Mouse (Mus musculus): Measurements from ENCODE around the gene Zfyve16. TPM values are rescaled to one million over a fixed set of nuclear protein-coding genes. Genes with fewer than 3 reads are reported as not detected.
A peak's percentile ranks its signal among the peaks of the same experiment; 100 is the strongest.

Zfyve16 gene
- total and polyA plus RNA-seq, 3 experiments = 4.1 to 4.5 TPM; not detected in 1

DNA sequence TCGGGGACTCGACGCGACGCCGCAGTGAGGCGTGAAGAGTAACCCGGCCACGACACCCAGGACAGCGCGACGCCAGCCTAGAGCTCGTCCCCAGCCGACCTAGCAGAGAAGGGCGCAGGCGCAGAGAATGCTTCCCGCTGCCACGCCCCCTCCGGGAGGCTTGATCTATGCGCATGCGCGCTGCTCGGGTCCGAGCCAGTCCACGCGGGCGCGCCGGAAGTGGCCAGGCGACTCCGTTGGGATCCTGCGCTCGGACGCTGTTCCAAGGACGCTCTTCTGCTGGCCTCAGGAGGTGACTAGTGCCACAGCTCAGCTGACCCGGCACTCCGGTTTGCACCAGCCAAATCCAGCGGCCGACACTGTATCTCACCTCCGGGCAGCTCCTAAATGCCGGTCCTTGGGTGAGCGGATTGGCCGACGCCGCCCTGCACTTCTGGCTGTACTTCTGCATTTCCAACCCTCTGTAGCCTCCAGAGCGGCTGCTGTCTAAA, at the start of gene Zfyve16 (continued):
- TF ChIP-seq NELFE (IDR thresholded peaks at IDR 0.05; ENCODE audit: low read depth, low read length) (peak; percentile 89), RAD21 (IDR thresholded peaks at IDR 0.05; ENCODE audit: low read depth, low read length) (no peak), MAX (IDR thresholded peaks at IDR 0.05; ENCODE audit: low read length) (peak; percentile 89), ZMIZ1 (IDR thresholded peaks at IDR 0.05; ENCODE audit: low read depth, low read length) (peak; percentile 70; the same call in 1 of the 2 replicates)

DNA sequence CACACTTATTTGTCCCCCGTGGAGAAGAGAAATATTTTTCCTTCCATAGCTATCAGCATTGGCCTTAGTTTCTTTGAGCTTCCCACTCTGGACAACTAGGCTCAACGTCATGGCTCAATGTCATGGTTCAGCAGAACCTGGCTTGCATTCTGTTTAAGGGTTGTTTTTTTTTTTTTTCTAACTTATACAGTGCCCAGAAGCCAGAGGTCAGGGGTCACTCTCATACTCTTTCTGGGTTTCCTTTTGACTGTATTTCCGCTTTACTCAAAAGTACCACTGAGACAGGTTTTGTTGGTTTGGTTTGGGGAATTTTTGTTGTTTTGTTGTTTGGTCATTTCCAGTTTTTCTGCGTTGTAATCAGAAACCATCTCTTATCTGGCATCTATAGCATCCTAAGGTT, 47.5 kb upstream of the Zfyve16 start:
- H3K79me2 ChIP-seq (ENCODE audit: control insufficient read depth, insufficient read depth, low read length, poor library complexity) = no peaks in the 10 kb centered on the region
- no peak overlapping the region for H3K9ac ChIP-seq (ENCODE audit: control insufficient read depth, low read depth, low read length, poor library complexity, severe bottlenecking)
- DNase-seq (ENCODE audit: low read depth, low spot score) = no peak
- no peaks in the 10 kb centered on the region for H3K9me3 ChIP-seq (replicated peaks; ENCODE audit: insufficient read depth, low read length)
- no peak overlapping the region for H3K4me3 ChIP-seq (ENCODE audit: control insufficient read depth in 1 of 2, insufficient read depth in 1 of 2, low read depth in 2 of 2, low read length in 2 of 2)
- peaks cover 0 to 2% of the 10 kb centered on the region in 2 experiments; a peak in 2 of 4 replicates for H3K36me3 ChIP-seq (ENCODE audit: control insufficient read depth in 1 of 2, insufficient read depth in 2 of 2, low read length in 2 of 2)
- no peak for TF ChIP-seq TAL1 (IDR thresholded peaks at IDR 0.05; ENCODE audit: low read length)
- TF ChIP-seq GATA1 (IDR thresholded peaks at IDR 0.05; ENCODE audit: low read depth, low read length) = 0 out of 2 replicates have a peak, but pooled peaks have one; percentile 25
- H3K4me1 ChIP-seq (ENCODE audit: control insufficient read depth in 1 of 2, insufficient read depth in 2 of 2, low read length in 2 of 2) = peaks cover 0 to 8% of the 10 kb centered on the region in 2 experiments; a peak in 1 of 4 replicates
- peaks cover 0 to 5% of the 10 kb centered on the region in 2 experiments; a peak in 3 of 4 replicates for H3K27me3 ChIP-seq (ENCODE audit: control insufficient read depth in 1 of 2, insufficient read depth in 2 of 2, low read length in 2 of 2)
- no peak overlapping the region for H3K27ac ChIP-seq (ENCODE audit: control insufficient read depth, low read depth, low read length)

DNA sequence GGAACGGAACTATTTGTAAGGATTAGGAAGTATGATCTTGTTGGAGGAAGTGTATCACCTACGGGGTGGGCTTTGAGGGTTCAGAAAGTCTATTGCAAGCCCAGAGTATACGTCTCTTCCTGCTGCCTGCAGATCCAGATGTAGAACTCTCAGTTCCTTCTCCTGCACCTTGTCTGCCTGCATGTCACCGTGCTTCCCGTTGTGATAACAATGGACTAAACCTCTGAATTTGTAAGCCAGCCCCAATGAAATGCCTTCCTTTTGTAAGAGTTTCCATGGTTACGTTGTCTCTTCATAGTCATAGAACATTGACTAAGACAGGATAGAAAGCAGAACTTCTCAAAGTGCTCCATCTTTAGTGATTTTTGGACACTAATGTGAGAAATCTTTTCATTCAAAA, 46.0 kb upstream of the Zfyve16 start:
- no peak for TF ChIP-seq CTCF (IDR thresholded peaks at IDR 0.05 in 2 of 3, conservative IDR thresholded peaks at IDR 0.05 in 1 of 3; ENCODE audit: control insufficient read depth in 1 of 3, insufficient read depth in 1 of 3, low read depth in 2 of 3, low read length in 3 of 3, poor library complexity in 1 of 3, severe bottlenecking in 1 of 3)
- TF ChIP-seq RCOR1 (IDR thresholded peaks at IDR 0.05; ENCODE audit: low read depth, low read length) = no peak
- TF ChIP-seq HCFC1 (IDR thresholded peaks at IDR 0.05; ENCODE audit: low read depth, low read length) = no peak
- no peak for TF ChIP-seq KAT2A (conservative IDR thresholded peaks at IDR 0.05; ENCODE audit: low read depth, low read length)
- no peak for TF ChIP-seq ZMIZ1 (IDR thresholded peaks at IDR 0.05; ENCODE audit: low read depth, low read length)
- TF ChIP-seq MAX (IDR thresholded peaks at IDR 0.05; ENCODE audit: low read length) = no peak
- no peak for TF ChIP-seq GABPA (IDR thresholded peaks at IDR 0.05; ENCODE audit: low read depth, low read length)
- no peak for TF ChIP-seq NELFE (IDR thresholded peaks at IDR 0.05; ENCODE audit: low read depth, low read length)
- TF ChIP-seq SIN3A (IDR thresholded peaks at IDR 0.05; ENCODE audit: low read length) = no peak
- TF ChIP-seq MYC (IDR thresholded peaks at IDR 0.05; ENCODE audit: low read depth, low read length) = no peak
- TF ChIP-seq EP300 (IDR thresholded peaks at IDR 0.05; ENCODE audit: low read depth in 1 of 2, low read length in 2 of 2) = no peak
- no peak for TF ChIP-seq ZC3H11A (IDR thresholded peaks at IDR 0.05; ENCODE audit: low read depth, low read length)
- TF ChIP-seq NRF1 (IDR thresholded peaks at IDR 0.05; ENCODE audit: insufficient read depth, low read depth, low read length, poor library complexity, severe bottlenecking) = no peak
- no peak for TF ChIP-seq POLR2A (IDR thresholded peaks at IDR 0.05; ENCODE audit: control insufficient read depth in 1 of 2, insufficient read depth in 1 of 2, low read depth in 1 of 2, low read length in 2 of 2, poor library complexity in 1 of 2)
- no peak for TF ChIP-seq USF1 (IDR thresholded peaks at IDR 0.05; ENCODE audit: low read depth, low read length)
- H3K27me3 ChIP-seq (ENCODE audit: control insufficient read depth in 1 of 2, insufficient read depth in 2 of 2, low read length in 2 of 2) = peaks cover 0 to 5% of the 10 kb centered on the region in 2 experiments; a peak in 3 of 4 replicates

More for the DNA sequence above, 46.0 kb upstream of the Zfyve16 start:
- Histone ChIP-seq H3K27ac (ENCODE audit: control insufficient read depth, low read depth, low read length) (no peak overlapping the region), H3K9me3 (replicated peaks; ENCODE audit: insufficient read depth, low read length) (no peaks in the 10 kb centered on the region), H3K4me3 (ENCODE audit: control insufficient read depth in 1 of 2, insufficient read depth in 1 of 2, low read depth in 2 of 2, low read length in 2 of 2) (no peak overlapping the region), H3K4me1 (ENCODE audit: control insufficient read depth in 1 of 2, insufficient read depth in 2 of 2, low read length in 2 of 2) (peaks cover 0 to 8% of the 10 kb centered on the region in 2 experiments; a peak in 1 of 4 replicates), H3K79me2 (ENCODE audit: control insufficient read depth, insufficient read depth, low read length, poor library complexity) (no peaks in the 10 kb centered on the region), H3K9ac (ENCODE audit: control insufficient read depth, low read depth, low read length, poor library complexity, severe bottlenecking) (no peak overlapping the region), H3K36me3 (ENCODE audit: control insufficient read depth in 1 of 2, insufficient read depth in 2 of 2, low read length in 2 of 2) (peaks cover 0 to 2% of the 10 kb centered on the region in 2 experiments; a peak in 2 of 4 replicates)
- DNase-seq (ENCODE audit: low read depth, low spot score) = peak; percentile 28

Data from MEL (cell line).